Mouse (Mus musculus) lung, embryonic 14.5 days (tissue): ENCODE measurements at regions not wholly inside any gene's neighbourhood (a gene's known extent, or its start where the extent isn't known, plus 50 kb on each side); places are given as distances from the start of the nearest gene placed in this dataset.

Experiments used
- ATAC-seq: fragments of 200-750 bp; cut with Nextera tagmentation; 2 replicates; pipeline ENCODE4 v1.8.0; 2017; ENCODE audit warnings: mild to moderate bottlenecking, moderate TSS enrichment, moderate library complexity; ENCODE audit not compliant: insufficient read depth
- DNase-seq: peaks from one replicate; pipeline ENCODE4 v3.0.0-alpha.2; 2015
- H3K27ac ChIP-seq: fragments of 300-500 bp; sonication (generic); 2 replicates; pipeline ENCODE4 v1.5.1; 2014; ENCODE audit warnings: low read depth, mild to moderate bottlenecking, moderate library complexity
- H3K27me3 ChIP-seq: fragments of 300-500 bp; sonication (generic); 2 replicates; pipeline ENCODE4 v1.6.1; 2014; ENCODE audit warnings: low read length, control low read depth; ENCODE audit not compliant: insufficient read depth
- H3K36me3 ChIP-seq: fragments of 300-500 bp; sonication (generic); 2 replicates; pipeline ENCODE4 v1.6.1; 2014; ENCODE audit warnings: control low read depth; ENCODE audit not compliant: insufficient read depth
- H3K4me1 ChIP-seq: fragments of 300-500 bp; sonication (generic); 2 replicates; pipeline ENCODE4 v1.6.1; 2014; ENCODE audit warnings: antibody characterized with exemption, control low read depth; ENCODE audit not compliant: insufficient read depth
- H3K4me2 ChIP-seq: fragments of 300-500 bp; sonication (generic); 2 replicates; pipeline ENCODE4 v1.6.1; 2014; ENCODE audit warnings: mild to moderate bottlenecking
- H3K4me3 ChIP-seq: fragments of 300-500 bp; sonication (generic); 2 replicates; pipeline ENCODE4 v1.5.1; 2014; ENCODE audit warnings: low read depth, low read length
- H3K9ac ChIP-seq: fragments of 300-500 bp; sonication (generic); 2 replicates; pipeline ENCODE4 v1.6.1; 2014
- H3K9me3 ChIP-seq: fragments of 300-500 bp; sonication (generic); 2 replicates; pipeline ENCODE4 v1.6.1; 2016; ENCODE audit warnings: low read depth, low read length, control low read depth
- CTCF ChIP-seq: IDR thresholded peaks from 2 replicates; pipeline ENCODE4 v1.5.1; 2016; ENCODE audit warnings: antibody characterized with exemption, low read depth
- WGBS: fragments of 180-500 bp; shearing (Covaris S2); extraction: QIAGEN DNeasy Blood & Tissue Kit; methylation state at CpG from one replicate; pipeline ENCODE4 v1.1.7; 2014; 5-methylcytosine and 5-hydroxymethylcytosine counted together

DNA sequence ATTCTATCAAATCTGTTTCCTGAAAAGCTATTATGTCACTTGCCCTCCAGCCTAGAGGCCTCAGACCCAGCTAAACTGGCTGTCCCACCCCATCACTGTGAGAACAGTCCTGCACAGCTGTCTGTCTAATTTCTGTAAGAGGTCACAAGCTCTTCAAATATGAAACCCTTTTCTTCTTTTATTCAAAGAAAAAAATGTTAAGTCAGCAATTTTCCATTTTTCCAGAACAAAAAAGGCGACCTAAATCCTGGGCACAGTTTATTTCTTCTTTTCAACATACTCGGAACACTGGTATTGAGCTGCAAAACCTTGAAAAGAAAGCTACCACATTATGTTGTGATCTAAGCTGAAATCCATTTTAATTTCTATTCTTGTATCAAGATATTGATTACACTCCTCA, 69.2 kb upstream of the Hs3st5 start:
- DNase-seq (no peak), ATAC-seq (no peak)
- no peak overlapping the region for H3K27ac ChIP-seq
- H3K9me3 ChIP-seq = no peaks in the 10 kb centered on the region
- no peak overlapping the region for H3K4me3 ChIP-seq
- TF ChIP-seq CTCF = no peak
- no peak overlapping the region for H3K4me2 ChIP-seq
- 73% methylated on average over 2 of the region's 2 CpGs for WGBS
- H3K9ac ChIP-seq = no peak overlapping the region
- no peaks in the 10 kb centered on the region for H3K27me3 ChIP-seq
- H3K4me1 ChIP-seq = no peaks in the 10 kb centered on the region
- no peaks in the 10 kb centered on the region for H3K36me3 ChIP-seq
